Mouse (Mus musculus): ENCODE data around the gene Tmem208.

- TF ChIP-seq CTCF (conservative IDR thresholded peaks at IDR 0.05; ENCODE audit: insufficient read depth, insufficient read length, low read depth, low read length) (no peak), POLR2A (IDR thresholded peaks at IDR 0.05; ENCODE audit: low read depth, low read length) (no peak)
These were observed 18.5 kb upstream of the Tmem208 start for GRCm38 (mm10) chr8:105307670-105308069.
